Mouse (Mus musculus): Measurements from ENCODE around the gene Ccdc134. TPM values are rescaled to one million over a fixed set of nuclear protein-coding genes. Genes with fewer than 3 reads are reported as not detected.
"Not testable (repeated sequence)": the region's sequence is repeated elsewhere in the genome, so short reads cannot be mapped to it uniquely, and the experiment has no call there.

Ccdc134 gene
- polyA plus RNA-seq, 1 experiment from 2014 or later, result 4.0 TPM

DNA sequence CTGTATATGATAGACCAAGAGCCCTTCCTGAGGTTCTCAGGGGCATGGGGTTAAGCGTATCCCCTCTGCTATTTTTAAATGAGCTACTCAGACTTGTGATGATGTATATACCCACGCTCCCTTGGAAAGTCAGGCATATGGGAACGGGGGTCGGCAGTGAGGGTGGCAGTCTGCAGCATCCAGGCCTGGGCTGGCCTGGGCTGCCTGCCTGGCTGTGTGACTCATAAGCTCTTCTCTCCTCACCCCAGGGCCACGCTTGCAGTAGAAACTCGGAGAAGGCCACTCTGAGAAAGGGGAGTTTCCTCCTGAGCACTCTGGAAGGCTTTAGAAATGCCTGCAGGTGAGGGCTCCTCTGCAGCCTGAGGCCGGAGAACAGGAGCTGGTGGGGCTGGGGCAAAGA lies 36.7 kb upstream of the Ccdc134 start:
- Histone ChIP-seq H3K9me3 (ENCODE audit: low read length) (no peaks in the 10 kb centered on the region), H3K9ac (replicated peaks) (no peak overlapping the region), H3K27me3 (ENCODE audit: insufficient read depth, low read length) (peaks cover 7% of the 10 kb centered on the region; the same call in 1 of the 2 replicates), H3K4me1 (ENCODE audit: insufficient read depth) (no peaks in the 10 kb centered on the region), H3K27ac (ENCODE audit: low read depth) (no peak overlapping the region), H3K36me3 (replicated peaks; ENCODE audit: insufficient read depth, low read length) (no peaks in the 10 kb centered on the region), H3K4me3 (ENCODE audit: low read depth, low read length) (no peak overlapping the region), H3K4me2 (ENCODE audit: low read depth, low read length) (no peak overlapping the region)
- DNase-seq (no peak), ATAC-seq (no peak)
- 70% methylated on average over 7 of the region's 7 CpGs for WGBS (ENCODE audit: insufficient replicate concordance)
- TF ChIP-seq EP300 (IDR thresholded peaks at IDR 0.05; ENCODE audit: low read depth) (no peak), CTCF (IDR thresholded peaks at IDR 0.05; ENCODE audit: low read depth) (no peak)

DNA sequence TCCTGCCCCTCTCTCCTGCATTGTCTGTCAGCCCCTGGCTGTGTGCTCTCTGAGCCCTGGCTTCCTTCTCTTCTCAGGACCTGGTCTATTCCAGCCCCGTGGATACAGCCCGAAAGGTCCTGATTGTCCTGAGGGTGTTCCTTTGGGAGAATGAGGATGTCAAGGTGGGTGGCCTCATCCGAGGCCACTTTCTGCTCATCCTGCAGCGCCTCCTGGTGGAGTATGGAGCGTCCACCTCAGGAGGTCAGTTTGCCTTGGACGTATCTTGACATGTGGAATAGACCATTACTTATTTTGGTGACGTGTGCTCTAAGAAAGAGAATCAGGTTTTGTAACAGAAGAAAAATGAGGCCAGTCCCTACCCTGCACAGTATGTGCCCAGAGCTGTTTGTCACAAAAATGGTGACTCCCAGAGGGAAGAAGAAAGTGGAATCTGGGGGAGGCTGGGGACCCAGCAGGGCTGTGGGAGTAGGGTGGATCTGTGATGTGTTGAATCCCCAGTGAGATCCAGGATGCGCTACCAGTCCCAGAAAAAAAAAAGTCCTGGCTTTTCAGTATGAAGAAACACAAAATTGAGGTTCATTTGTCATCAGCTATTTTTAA lies 20.7 kb upstream of the Ccdc134 start:
- Histone ChIP-seq H3K4me2 (ENCODE audit: low read depth, low read length) (no peak overlapping the region), H3K9ac (replicated peaks) (no peak overlapping the region), H3K9me3 (ENCODE audit: low read length) (no peaks in the 10 kb centered on the region), H3K27me3 (ENCODE audit: insufficient read depth, low read length) (no peaks in the 10 kb centered on the region), H3K4me1 (ENCODE audit: insufficient read depth) (no peaks in the 10 kb centered on the region), H3K27ac (ENCODE audit: low read depth) (no peak overlapping the region), H3K36me3 (replicated peaks; ENCODE audit: insufficient read depth, low read length) (no peaks in the 10 kb centered on the region), H3K4me3 (ENCODE audit: low read depth, low read length) (no peak overlapping the region)
- WGBS (ENCODE audit: insufficient replicate concordance), result 26% methylated on average over 8 of the region's 8 CpGs
- ATAC-seq, result no peak
- DNase-seq, result peak; percentile 61
- TF ChIP-seq EP300 (IDR thresholded peaks at IDR 0.05; ENCODE audit: low read depth), result no peak
- TF ChIP-seq CTCF (IDR thresholded peaks at IDR 0.05; ENCODE audit: low read depth), result peak; percentile 77

DNA sequence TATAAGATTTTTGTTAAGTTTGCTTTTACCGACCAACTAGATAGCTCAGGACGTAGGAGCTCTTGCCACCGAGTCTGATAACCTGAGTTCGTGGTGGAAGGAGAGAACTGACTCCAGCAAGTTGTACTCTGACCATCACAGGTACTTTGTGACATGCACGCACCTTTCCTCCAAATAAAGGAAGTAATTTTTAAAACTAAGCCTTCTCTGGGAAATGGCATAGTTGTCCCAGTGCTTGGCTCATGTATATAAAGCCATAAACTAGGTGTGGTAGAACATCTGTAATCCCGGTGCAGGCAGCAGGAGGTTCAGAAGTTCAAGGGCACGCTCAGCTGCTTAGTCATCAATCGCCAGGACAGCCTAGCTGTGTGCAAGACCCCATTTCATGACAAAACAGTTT lies 7.2 kb upstream of the Ccdc134 start:
- no peak overlapping the region for H3K4me3 ChIP-seq (ENCODE audit: low read depth, low read length)
- DNase-seq (no peak), ATAC-seq (no peak)
- 76% methylated on average over 8 of the region's 8 CpGs for WGBS (ENCODE audit: insufficient replicate concordance)
- no peaks in the 10 kb centered on the region for H3K36me3 ChIP-seq (replicated peaks; ENCODE audit: insufficient read depth, low read length)
- H3K27me3 ChIP-seq (ENCODE audit: insufficient read depth, low read length), result no peaks in the 10 kb centered on the region
- no peak overlapping the region for H3K9ac ChIP-seq (replicated peaks)
- no peak overlapping the region for H3K4me2 ChIP-seq (ENCODE audit: low read depth, low read length)
- H3K9me3 ChIP-seq (ENCODE audit: low read length), result no peaks in the 10 kb centered on the region
- H3K27ac ChIP-seq (ENCODE audit: low read depth), result no peak overlapping the region
- H3K4me1 ChIP-seq (ENCODE audit: insufficient read depth), result no peaks in the 10 kb centered on the region
- TF ChIP-seq EP300 (IDR thresholded peaks at IDR 0.05; ENCODE audit: low read depth) (no peak), CTCF (IDR thresholded peaks at IDR 0.05; ENCODE audit: low read depth) (no peak)

DNA sequence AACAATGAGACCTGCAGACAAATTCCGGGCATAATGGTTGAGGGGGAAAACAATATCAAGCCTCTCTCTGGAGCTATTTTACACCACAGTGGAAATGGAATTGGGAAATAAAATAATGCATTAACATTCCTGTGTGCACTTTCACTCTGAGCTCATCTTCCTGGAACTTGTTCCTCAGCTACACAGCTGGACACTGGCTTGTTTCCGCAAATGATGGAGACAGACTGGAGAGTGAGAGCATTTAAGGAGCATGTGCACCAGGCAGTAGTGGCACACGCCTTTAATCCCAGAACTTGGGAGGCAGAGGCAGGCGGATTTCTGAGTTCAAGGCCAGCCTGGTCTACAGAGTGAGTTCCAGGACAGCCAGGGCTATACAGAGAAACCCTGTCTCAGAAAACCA lies 1.0 kb upstream of the Ccdc134 start:
- WGBS (ENCODE audit: insufficient replicate concordance), result 78% methylated on average over 4 of the region's 4 CpGs
- DNase-seq; H3K9me3 ChIP-seq (ENCODE audit: low read length); ATAC-seq; H3K36me3 ChIP-seq (replicated peaks; ENCODE audit: insufficient read depth, low read length); H3K9ac ChIP-seq (replicated peaks); H3K4me3 ChIP-seq (ENCODE audit: low read depth, low read length); H3K27me3 ChIP-seq (ENCODE audit: insufficient read depth, low read length); H3K27ac ChIP-seq (ENCODE audit: low read depth): not testable (repeated sequence)
- peak overlapping the region; percentile 89 for H3K4me2 ChIP-seq (ENCODE audit: low read depth, low read length)
- H3K4me1 ChIP-seq (ENCODE audit: insufficient read depth), result peaks cover 14% of the 10 kb centered on the region

DNA sequence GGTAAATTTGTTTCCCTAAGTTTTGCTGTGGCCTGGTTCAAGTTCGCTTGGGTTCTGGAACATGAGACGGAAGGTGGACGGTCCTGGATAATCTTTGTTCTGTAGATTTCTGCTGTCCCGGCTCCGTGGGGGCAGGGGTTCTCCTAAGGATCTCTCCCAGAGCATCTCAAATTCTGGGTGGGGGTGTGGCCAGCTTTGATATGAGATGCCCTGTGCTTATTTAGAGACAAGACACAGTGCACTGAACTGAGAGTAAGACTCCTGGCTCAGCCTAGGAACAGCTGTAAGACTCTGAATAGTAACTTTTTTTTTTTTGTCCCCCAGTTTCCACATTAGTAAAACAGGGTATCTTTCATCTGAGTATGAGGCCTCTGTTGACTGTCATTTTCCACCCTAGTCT lies 676 bp downstream of the Ccdc134 start:
- no peak for DNase-seq
- 1% methylated on average over 5 of the region's 5 CpGs for WGBS (ENCODE audit: insufficient replicate concordance)
- ATAC-seq, result no peak

DNA sequence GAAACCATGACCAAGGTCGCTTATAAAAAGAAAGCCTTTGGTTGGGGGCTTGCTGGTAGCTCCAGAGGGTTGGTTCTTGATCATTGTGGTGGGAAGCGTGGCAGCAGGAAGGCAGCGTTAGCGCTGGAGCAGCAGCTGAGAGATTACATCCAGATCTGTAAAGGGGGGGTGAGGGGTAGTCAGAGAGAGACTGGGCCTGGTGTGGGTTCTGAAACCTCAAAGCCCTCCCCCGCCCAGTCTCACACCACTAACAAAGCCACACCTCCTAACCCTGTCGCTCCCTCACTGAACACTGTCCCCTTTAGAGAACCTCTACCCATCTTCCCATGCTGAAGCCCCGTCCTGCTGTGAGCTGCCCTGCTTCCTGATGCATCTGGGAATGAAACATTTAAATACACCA lies 2.9 kb downstream of the Ccdc134 start:
- Histone ChIP-seq H3K4me2 (ENCODE audit: low read depth, low read length) (no peak overlapping the region), H3K27me3 (ENCODE audit: insufficient read depth, low read length) (no peaks in the 10 kb centered on the region), H3K4me3 (ENCODE audit: low read depth, low read length) (no peak overlapping the region), H3K9ac (replicated peaks) (no peak overlapping the region), H3K9me3 (ENCODE audit: low read length) (no peaks in the 10 kb centered on the region), H3K4me1 (ENCODE audit: insufficient read depth) (peaks cover 14% of the 10 kb centered on the region), H3K27ac (ENCODE audit: low read depth) (no peak overlapping the region), H3K36me3 (replicated peaks; ENCODE audit: insufficient read depth, low read length) (peaks cover 6% of the 10 kb centered on the region; the same call in 1 of the 2 replicates)
- WGBS (ENCODE audit: insufficient replicate concordance), result 51% methylated on average over 7 of the region's 7 CpGs
- ATAC-seq, result no peak
- no peak for DNase-seq
- no peak for TF ChIP-seq EP300 (IDR thresholded peaks at IDR 0.05; ENCODE audit: low read depth)
- TF ChIP-seq CTCF (IDR thresholded peaks at IDR 0.05; ENCODE audit: low read depth), result no peak

More for the DNA sequence above, 676 bp downstream of the Ccdc134 start:
- Histone ChIP-seq H3K4me3 (ENCODE audit: low read depth, low read length) (peak overlapping the region; percentile 82), H3K4me1 (ENCODE audit: insufficient read depth) (peaks cover 14% of the 10 kb centered on the region), H3K36me3 (replicated peaks; ENCODE audit: insufficient read depth, low read length) (peaks cover 6% of the 10 kb centered on the region; the same call in 1 of the 2 replicates), H3K27me3 (ENCODE audit: insufficient read depth, low read length) (no peaks in the 10 kb centered on the region), H3K9ac (replicated peaks) (peak overlapping the region; percentile 75), H3K4me2 (ENCODE audit: low read depth, low read length) (peak overlapping the region; percentile 89), H3K9me3 (ENCODE audit: low read length) (no peaks in the 10 kb centered on the region), H3K27ac (ENCODE audit: low read depth) (no peak overlapping the region)
- no peak for TF ChIP-seq EP300 (IDR thresholded peaks at IDR 0.05; ENCODE audit: low read depth)
- TF ChIP-seq CTCF (IDR thresholded peaks at IDR 0.05; ENCODE audit: low read depth), result no peak

DNA sequence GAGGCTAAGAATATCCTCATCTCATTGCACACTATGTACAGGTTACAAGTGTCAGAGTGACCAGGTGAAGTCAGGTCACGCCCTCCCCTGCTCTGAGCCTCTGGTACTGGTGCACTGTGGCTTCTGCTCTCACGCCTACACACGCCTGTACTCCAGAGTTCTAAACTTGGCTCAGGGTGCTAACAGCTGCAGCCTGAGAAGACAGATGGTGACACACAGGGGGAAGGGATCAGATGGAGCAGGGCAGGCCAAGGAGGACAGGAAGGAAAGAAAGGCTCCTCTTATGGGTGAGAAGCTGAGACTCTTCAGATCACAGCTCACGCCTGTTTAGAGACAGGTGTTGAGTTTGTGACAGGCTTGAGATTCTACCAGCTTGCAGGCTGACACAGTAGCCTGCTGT lies 7.7 kb downstream of the Ccdc134 start:
- Histone ChIP-seq H3K9me3 (ENCODE audit: low read length) (no peaks in the 10 kb centered on the region), H3K4me3 (ENCODE audit: low read depth, low read length) (no peak overlapping the region), H3K4me2 (ENCODE audit: low read depth, low read length) (no peak overlapping the region), H3K27ac (ENCODE audit: low read depth) (no peak overlapping the region), H3K4me1 (ENCODE audit: insufficient read depth) (no peaks in the 10 kb centered on the region), H3K27me3 (ENCODE audit: insufficient read depth, low read length) (no peaks in the 10 kb centered on the region), H3K9ac (replicated peaks) (no peak overlapping the region), H3K36me3 (replicated peaks; ENCODE audit: insufficient read depth, low read length) (peaks cover 10% of the 10 kb centered on the region)
- no peak for DNase-seq
- no peak for ATAC-seq
- 82% methylated on average over 4 of the region's 4 CpGs for WGBS (ENCODE audit: insufficient replicate concordance)
- TF ChIP-seq EP300 (IDR thresholded peaks at IDR 0.05; ENCODE audit: low read depth) (no peak), CTCF (IDR thresholded peaks at IDR 0.05; ENCODE audit: low read depth) (no peak)

Data from liver, postnatal 0 days (tissue).